Mouse (Mus musculus) right cerebral cortex, postnatal 4 days (tissue): ENCODE measurements around the gene Rapgef4.
"Not testable (repeated sequence)": the region's sequence is repeated elsewhere in the genome, so short reads cannot be mapped to it uniquely, and the experiment has no call there.

Source experiments
- DNase-seq: peaks from one replicate; pipeline ENCODE4 v3.0.0-alpha.2; 2022

Rapgef4 gene

GRCm38 (mm10) chr2:72126411-72126810, 145.4 kb downstream of the Rapgef4 start:
- no peak for DNase-seq

GRCm38 (mm10) chr2:72129612-72130311, 148.7 kb downstream of the Rapgef4 start:
- DNase-seq: no peak

GRCm38 (mm10) chr2:72132222-72132621, 151.2 kb downstream of the Rapgef4 start:
- DNase-seq: no peak

- no peak for DNase-seq
Observed at GRCm38 (mm10) chr2:72136045-72136444, 155.0 kb downstream of the Rapgef4 start.

GRCm38 (mm10) chr2:72136486-72137264, 155.6 kb downstream of the Rapgef4 start:
- DNase-seq: no peak

GRCm38 (mm10) chr2:72139863-72140845, 159.1 kb downstream of the Rapgef4 start:
- no peak for DNase-seq

- no peak for DNase-seq
Observed at GRCm38 (mm10) chr2:72141091-72141490, 160.1 kb downstream of the Rapgef4 start.

GRCm38 (mm10) chr2:72141732-72142131, 160.7 kb downstream of the Rapgef4 start:
- not testable (repeated sequence) for DNase-seq

GRCm38 (mm10) chr2:72143413-72143812, 162.4 kb downstream of the Rapgef4 start:
- no peak for DNase-seq

- no peak for DNase-seq
Observed at GRCm38 (mm10) chr2:72144576-72145200, 163.6 kb downstream of the Rapgef4 start.

GRCm38 (mm10) chr2:72145281-72145875, 164.3 kb downstream of the Rapgef4 start:
- DNase-seq: no peak

GRCm38 (mm10) chr2:72146061-72146460, 165.0 kb downstream of the Rapgef4 start:
- DNase-seq: no peak

GRCm38 (mm10) chr2:72147246-72147645, 166.2 kb downstream of the Rapgef4 start:
- DNase-seq: no peak

- no peak for DNase-seq
Observed at GRCm38 (mm10) chr2:72147695-72148094, 166.7 kb downstream of the Rapgef4 start.

GRCm38 (mm10) chr2:72148647-72149046, 167.6 kb downstream of the Rapgef4 start:
- no peak for DNase-seq

- DNase-seq: peak; percentile 92
Observed at GRCm38 (mm10) chr2:72149059-72149458, 168.0 kb downstream of the Rapgef4 start.

GRCm38 (mm10) chr2:72151792-72152554, 170.9 kb downstream of the Rapgef4 start:
- DNase-seq: no peak

- no peak for DNase-seq
Observed at GRCm38 (mm10) chr2:72152746-72153145, 171.7 kb downstream of the Rapgef4 start.

- no peak for DNase-seq
Observed at GRCm38 (mm10) chr2:72153851-72154250, 172.8 kb downstream of the Rapgef4 start.

- no peak for DNase-seq
Observed at GRCm38 (mm10) chr2:72155102-72155773, 174.2 kb downstream of the Rapgef4 start.

GRCm38 (mm10) chr2:72156484-72156883, 175.4 kb downstream of the Rapgef4 start:
- no peak for DNase-seq
